Mouse (Mus musculus) cerebellum, adult 9-11 months (tissue): ENCODE results near the gene Smg1.
A peak's percentile ranks its signal among the peaks of the same experiment; 100 is the strongest.

Experiments used
- DNase-seq: peaks from one replicate; pipeline ENCODE4 v3.0.0; 2022

Gene Smg1

DNA sequence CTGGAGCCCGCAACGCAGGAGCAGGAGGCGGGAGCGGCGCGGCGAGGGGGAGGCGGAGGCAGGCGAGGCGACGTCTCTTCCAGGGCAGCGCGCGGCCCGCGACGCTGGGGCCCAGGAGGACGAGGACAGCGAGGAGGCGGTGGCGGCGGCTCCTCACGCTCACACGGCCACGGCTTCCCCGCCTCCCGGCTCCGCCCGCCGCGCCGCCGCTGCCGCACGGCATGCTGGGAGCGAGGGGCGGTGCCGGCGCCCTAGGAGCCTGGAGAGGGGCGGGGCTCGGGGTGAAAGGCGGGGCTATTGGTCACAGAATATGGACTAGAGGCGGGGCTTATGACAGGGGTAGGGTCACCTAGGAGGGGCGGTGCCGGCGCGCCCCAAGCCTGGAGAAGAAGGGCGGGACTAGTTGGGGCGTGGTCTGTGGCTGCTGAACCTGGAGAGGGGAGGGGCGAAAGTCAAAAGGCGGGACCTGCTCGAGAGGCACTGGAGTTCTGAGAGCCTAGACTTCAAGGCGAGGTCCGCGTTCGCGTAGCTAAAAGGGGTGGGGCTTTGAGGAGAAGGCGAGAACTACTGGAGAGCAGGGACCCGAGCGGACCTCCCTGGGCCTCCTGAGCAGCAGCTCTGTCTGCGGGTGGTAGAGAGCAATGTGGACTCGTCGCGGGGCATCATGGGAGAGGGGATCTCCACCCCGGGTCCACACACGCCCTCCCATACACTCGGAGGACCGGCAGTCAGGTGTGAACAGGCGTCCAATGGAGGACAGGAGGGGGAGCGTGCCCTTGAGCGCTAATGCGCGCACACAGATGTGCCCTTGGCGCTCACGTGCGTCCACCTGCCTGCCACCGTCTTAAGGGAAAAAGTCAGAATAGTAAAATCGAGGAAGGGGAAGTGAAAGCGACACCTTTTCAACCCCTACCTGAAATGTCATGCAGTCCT, at the start of gene Smg1:
TSS of gene Smg1 (minus strand) at position 218 of the 933 bp plus-strand sequence.
- DNase-seq = peak; percentile 98

DNA sequence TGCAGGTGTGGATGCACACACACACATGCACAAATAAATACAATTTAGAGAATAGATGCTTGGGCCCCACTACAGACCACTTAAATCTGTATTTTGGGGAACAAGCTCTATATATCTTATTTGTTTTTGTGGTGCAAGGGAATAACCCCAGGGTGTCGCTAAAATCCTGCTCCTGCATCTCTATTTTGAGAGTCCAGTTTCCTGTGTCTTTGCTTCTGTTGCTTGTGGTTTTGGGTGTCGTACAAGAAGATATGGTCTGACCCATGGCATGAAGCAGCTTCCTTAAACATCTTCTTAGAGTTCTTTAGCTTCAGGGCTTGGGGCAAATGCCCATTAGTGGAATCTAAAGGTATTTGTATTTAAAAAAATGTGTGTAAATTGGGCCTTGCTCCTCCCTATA, 39.7 kb upstream of the Smg1 start:
- DNase-seq = no peak

DNA sequence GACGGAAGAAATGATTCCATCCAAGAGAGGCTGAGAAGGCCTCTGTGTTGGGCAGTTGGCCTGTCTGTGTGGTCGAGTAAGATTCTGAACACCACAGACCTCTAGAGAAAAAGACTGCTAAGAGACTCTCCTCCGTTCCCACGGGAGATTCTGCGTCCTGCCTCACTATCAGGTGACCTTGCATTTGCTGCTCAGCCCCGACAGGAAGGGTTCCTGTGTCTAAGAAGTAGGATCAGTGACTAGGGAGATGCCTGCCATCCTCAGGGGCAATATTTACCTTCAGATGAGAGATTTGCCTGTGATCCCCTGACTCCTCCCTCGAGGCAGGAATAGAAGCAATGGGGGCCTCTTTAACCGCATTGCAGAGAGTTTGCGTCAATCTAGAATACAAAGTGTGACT, 39.1 kb upstream of the Smg1 start:
- no peak for DNase-seq

DNA sequence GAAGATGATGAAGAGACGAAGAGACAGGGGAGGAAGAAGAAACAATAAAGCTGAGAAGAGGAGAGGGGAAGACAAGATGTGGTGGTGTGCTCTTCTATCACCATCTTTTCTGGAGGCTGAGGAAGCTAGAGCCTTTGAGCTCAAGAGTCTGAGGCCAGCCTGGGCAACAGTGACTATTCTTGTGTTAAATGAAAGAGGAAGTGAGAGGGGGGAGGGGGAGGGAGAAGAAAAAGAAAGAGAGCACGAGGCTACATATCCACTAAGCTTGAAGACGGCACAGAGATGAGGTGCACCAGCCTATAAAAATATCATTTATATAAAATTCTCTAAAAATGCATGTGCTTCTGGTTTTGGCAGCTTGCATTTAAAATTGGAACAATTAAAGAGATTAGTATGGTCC, 36.1 kb upstream of the Smg1 start:
- no peak for DNase-seq

DNA sequence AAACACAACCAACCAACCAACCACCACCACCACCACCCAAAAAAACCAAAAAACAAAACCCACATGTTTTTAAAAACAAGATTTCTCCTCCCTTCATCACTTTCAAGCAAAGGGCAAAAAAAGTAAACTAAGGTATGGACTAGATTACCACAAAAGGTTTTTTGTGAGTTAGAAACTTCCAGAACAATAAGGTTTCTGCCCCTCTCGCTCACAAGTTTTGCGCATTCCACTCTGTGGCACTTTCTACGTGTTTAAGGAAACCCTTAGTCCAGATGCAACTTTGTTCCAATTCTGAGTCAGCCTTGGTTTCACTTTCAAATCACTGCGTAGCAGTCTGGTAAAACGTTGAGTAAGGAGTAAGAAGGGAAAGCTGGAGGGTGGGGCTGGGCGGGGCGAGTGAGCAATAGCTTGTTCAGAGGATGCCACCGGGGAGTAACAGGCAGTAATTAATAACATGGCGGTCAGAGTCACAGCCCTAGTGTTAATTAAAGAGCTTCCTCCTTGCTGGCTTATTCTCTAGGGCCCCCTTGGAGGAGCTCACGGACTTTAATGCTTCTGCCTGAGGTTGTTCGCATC, 34.0 kb upstream of the Smg1 start:
- no peak for DNase-seq

DNA sequence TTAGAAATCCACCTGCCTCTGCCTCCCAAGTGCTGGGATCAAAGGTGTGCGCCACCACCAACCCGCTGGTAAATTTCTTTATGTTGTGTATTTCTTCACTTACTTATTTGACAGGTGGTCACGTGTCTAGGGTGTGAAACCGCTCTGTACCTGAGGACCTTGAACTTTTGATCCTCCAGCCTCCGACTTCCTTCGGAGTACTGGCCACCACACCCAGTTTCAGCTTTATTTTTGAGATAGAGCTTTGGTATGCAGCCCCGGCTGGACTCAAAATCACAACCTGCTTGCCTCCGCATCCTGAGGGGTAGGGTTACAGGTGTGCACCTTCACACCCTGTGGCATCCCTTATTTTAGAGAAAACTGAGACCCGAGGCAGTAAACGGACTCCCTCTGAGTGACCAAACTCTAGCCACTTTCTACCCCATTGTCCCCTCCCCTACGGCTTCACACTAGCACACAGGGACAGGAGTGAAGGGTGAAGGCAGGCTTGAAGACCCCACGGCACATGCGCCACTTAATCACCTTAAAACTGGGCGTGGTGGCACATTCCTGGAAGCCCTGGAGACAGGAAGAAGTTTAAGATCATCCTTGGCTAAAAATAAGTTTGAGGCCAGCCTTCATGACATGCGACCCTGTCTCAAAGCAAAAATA, 33.3 kb upstream of the Smg1 start:
- peak; percentile 19 for DNase-seq

DNA sequence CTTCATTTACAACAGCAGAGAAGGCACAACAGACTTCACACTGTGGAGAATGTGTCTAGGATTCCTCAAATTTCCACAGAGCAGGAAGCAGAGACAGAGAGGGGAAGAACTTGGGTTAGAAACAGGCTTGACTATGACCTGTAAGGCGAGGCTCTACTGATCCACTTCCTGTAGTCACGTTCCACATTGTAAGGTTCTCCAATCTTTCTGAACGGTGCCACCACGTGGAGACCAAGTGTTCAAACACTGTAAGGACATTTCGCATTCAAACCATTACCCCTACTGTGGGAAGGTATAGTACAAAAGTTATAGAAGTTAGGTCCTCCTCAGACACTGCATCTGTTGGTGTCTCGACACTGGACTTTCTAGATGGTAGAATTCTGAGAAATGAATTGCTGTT, 31.8 kb upstream of the Smg1 start:
- DNase-seq = no peak

DNA sequence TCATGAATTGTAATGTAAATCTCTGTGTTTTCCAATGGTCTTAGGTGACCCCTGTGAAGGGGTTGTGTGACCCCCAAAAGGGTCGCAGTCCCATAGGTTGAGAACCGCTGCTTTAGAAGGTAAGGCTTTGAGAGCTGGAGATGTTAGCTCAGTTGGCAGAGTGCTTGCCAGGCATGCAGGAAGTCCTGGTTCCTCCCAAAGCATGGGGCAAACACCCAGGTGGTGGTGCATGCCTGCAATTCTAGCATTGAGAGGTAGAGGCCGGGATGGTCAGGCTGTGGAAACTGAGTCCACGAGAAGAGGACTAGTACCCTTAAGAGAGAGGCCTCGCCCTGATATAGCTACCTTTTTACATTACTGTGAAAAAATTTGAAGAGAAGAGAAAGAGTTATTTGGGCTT, 31.4 kb upstream of the Smg1 start:
- DNase-seq = peak; percentile 23

DNA sequence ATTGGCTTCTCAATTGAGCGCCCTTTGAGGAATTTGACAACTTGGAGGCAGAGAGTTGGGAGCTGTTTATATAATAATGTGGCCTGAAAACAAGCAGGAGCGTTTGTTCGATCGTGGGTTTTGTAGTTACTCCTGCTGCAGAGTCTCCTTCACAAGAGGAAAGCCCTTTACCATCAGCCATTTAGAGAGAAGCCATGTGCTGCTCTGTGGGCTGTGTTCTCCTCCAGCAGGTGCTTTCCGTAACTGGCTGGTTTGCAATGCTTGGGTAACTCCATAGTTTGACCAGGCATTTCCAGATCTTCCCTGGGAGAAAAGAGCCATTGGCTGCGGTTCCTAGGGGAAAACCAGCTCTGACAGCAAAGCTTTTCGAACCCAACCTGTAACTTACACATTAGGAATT, 30.7 kb upstream of the Smg1 start:
- DNase-seq = peak; percentile 12

DNA sequence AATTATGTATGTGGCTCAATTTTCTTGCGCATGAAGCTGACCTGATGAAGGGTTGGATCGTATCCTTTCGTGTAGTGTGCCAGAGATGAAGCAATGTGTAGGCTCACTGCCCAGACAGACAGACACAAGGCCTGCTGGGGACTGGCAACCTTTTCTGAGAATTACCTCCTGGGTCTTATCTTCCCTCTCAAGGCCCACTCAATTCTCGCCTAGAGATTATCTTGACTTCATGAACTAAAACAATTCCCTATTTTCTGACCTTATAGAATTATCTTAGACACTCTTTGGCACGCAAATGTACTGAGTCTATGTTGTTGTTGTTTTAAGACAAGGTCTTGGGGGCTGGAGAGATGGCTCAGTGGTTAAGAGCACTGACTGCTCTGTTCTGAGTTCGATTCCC, 22.6 kb upstream of the Smg1 start:
- peak; percentile 87 for DNase-seq

DNA sequence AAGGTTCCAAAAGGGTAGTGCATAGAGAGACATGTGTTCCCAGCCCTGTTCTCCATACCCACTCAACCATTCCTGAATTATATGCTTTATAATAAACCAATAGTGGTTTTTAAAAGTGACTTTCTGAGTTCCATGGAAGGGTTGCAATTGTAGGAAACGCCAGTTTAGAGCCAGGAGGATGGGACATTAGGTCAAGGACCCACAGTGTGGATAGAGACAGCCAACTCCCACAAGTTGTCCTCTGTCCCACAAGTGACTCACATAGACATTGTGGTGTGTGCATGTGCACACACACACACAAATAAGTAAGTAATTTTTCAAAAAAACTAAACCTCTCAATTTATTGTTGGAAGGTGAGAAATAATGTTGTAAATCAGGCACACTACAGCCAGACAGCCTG, 20.1 kb upstream of the Smg1 start:
- no peak for DNase-seq

DNA sequence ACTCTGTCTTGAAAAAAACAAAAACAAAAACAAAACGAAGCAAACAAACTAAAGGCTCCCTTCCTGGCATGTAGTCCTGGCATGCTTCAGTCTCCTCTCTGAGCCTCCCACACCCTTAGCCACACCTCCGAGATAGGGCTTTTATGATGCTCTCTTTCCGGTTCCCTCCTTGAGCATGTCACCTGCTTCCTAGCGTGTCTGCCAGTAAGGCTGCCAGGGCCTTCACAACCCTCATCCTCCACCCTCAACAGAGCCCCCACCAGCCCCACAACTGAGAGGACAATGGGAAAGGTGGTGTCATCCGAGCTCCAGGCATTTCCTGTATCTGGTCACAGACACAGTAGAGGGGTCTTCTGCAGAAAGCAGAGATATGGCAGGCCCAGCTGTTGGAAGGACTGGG, 18.9 kb upstream of the Smg1 start:
- peak; percentile 59 for DNase-seq

DNA sequence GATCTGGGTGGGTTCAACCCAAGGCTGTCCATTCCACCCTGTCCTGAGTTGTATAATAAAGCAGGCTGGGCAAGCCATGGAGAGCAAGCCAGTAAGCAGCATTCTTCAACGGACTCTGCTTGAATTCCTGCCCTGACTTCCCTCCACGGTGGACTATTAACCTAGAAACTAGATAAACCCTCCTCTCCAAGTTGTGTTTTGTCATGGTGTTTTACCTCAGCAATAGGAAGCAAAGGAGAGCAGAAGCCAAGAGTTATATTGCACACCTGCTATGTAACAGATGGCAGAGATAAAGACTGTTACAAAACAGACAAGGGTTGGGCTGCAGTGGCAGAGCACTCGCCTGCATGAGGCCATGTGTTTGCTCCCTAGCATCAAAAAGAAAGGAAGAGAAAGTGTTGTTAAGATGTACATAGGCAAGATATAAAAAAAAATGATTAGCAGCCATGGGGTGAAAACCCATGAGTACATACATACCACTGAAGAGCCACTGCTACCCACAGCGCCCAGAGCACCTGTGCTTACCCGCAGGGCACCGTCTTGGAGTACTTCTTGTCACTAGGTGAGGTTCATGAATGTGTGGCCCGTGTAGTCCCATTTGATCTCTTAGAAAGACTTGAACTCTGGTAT, 16.3 kb upstream of the Smg1 start:
- DNase-seq = peak; percentile 92

DNA sequence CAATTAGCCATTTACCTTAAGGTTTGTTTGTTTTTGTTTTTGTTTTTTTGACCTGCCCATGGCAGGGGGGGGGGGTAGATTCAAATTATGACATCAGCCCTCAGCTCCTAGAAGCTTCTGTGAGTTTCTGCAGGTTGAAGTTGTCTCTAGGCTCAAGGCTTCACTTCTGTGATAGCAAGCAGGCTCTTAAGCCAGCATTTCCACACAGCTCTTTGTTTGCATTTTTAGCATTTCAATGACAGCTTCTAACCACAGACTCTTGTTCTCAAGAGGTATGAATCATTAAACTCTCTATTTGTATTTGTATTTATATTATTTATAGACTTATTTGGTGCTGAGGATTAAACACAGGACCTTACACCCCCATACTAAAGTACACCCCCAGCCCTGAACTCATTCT, 15.0 kb upstream of the Smg1 start:
- no peak for DNase-seq

DNA sequence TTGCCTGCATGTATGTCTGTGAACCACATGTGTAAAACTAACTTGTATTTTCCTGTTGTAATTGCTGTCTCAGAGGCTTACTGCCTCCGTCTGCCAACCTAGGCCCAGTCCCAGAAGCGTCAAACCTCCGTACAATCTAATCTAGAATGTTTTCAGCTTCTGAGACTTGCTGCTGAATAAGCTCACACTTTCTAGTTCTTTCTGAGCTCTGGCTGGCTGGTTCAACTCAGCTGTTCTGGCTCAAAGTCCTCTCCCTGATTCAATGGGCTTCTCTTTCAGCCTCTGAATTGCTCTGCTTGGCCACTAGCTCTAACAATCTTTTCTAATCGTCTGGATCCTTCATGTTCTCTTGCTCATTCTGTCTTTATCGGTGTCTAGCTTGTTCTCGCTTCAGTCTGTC, 13.3 kb upstream of the Smg1 start:
- DNase-seq = no peak

DNA sequence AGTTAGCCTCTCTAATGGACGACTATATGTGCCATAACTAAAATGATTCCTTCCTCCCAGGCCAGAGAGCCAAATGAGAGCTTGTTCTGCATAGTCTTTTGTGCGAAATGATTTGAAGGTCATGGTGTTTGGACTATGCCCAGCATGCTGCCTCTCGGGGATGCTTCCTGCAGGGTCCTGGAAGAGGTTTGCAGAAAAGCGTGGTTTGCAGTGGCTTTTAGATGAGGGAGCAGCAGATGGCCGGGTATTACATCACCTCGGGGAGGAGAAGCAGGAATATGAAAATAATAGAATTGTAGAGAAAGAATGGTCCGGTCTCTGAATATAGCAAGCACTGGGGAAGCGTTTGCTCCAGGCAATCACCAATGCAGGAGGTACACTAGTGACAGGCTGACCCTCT, 11.0 kb upstream of the Smg1 start:
- DNase-seq = peak; percentile 97

DNA sequence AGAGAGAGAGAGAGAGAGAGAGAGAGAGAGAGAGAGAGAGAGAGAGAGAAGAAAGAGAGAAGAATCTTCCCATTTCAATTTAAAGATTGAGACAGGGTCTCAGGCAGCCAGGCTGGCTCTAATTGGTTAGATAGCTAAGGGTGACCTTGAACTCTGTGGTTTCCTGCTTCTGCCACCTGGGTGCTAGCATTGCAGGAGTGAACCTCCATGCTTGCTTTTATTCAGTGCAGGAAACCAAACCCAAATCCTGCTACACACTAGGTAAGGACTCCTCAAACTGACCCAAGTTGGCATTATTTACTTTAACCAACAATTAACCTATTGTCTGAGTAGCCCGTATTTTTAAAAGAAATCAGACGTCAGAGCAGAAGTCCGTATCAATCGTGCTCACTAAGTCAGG, 10.5 kb upstream of the Smg1 start:
- DNase-seq = peak; percentile 37

DNA sequence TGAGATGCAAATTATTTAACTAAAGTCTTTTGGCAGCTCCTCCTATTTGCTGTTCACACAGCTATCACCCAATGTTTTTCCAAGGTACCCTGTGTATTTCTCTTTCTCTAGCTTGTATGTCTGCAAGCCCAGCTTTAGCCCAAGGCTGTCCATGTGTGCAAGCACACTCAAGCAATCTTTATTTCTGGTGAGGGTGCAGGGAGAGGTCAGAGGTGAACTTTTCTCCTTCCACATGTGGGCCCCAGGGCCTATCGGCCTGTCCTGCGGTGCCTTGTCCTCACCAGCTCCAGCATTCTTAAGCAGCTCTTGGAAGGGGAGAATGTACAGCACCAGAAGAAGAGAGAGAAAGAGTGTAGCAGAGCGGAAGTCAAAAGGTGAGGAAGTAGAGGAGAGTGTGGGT, 9.5 kb upstream of the Smg1 start:
- peak; percentile 61 for DNase-seq

DNA sequence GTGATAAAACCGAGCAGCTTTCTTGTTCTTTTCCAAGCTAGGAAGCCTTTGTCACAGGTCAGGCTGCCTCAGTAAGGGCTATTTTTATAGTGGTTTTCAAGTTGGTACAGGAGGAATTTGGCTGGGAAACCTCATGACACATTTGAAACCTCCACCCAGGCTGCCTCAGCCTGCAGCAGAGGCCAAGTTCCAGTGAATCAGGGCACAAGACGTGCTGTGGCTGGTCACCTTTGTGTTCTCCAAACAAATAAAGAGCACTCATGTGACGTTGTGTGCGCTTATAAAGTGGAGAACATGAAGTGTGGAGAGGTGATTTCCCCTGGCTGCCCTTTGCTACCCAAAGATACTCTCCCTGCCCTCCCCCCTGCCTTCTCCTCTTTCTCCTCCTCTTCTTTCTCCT, 8.9 kb upstream of the Smg1 start:
- DNase-seq = peak; percentile 94

DNA sequence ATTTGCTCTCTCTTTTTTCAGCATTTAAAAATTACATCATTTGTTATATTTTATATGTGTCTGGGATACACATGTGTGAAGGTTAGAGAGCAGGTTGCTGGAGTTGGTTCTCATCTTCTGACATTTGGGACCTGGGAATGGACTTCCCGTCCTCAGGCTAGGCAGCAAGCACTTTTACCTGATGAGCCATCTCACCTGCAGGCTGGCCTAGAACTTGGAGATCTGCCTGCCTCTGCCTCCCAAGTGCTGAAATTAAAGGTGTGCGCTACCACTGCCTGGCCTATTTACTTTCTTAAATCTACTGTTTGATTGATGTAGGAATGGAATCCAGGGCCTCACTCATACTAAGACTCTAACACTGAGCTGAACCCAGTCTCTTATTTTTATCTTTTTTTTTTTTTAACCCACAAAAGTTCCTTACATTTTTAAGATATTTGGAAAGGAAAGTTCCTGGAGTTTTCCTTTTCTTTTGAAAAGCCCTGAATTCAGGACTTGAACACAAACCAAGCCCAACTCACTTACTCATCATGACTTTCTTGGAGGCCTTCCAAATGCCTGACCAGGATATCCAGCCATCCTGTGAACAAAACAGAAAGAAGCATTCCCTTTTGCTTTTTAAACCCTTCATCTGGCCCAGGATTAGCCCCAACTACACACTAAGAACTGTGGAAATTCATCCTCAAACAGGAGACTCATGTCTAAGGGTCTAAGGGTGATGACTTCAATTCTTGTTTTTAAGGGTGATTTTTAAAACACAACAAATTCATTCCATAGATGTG, 8.1 kb upstream of the Smg1 start:
- DNase-seq = peak; percentile 61

DNA sequence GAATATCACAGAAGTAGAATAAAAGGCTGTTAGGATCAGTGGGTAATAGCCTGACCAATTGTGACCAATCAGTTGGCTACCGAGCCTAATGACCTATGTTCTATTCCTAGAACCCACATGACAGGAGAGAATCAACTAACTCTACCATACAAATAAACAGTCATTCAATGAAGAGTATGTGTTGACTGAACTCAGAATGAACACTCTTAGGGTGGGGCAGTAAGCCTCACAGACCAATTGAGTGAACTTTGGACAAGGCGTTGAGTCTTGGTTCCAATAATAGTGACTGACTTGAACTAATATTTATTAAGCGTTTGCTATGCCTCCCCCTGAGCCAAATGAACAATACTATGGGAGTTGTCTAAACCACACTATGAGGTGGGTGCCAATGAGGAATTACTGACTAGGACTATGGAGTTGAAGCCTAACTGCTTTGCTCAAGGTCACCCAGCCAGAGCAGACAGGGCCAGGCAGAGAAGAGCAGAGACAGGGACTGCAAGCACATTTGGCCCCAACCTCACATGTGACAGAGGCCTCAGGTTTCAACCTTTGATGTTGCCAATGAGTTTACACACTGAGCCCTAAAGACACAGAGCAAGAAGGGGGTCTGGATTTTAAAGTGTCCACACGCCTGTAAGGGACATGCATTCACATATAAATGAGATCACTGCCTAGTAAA, 7.2 kb upstream of the Smg1 start:
- peak; percentile 53 for DNase-seq

DNA sequence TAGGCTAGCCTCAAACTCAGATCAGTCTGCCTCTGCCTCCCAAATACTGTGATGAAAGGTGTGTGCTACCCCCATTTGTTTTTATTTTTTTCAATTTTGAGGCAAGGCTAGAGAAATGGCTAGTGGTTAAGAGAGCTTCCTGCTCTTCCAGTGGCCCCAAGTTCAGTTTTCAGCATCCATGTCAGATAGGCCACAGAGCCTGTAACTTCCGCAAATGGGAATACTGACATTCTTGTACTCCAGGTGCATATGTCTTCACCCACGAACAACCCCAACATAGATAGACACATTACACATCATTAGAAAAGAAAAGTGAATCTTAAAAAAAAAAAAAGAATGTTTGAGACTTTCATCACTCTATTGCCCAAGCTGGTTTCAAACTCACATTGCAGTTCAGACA, 6.1 kb upstream of the Smg1 start:
- no peak for DNase-seq
